Mouse (Mus musculus) thymus, postnatal 36 days (tissue): ENCODE measurements at regions not wholly inside any gene's neighbourhood (a gene's known extent, or its start where the extent isn't known, plus 50 kb on each side); places are given as distances from the start of the nearest gene placed in this dataset.

Experiments used
- DNase-seq, 2 experiments: peaks; one replicate each; pipeline ENCODE4 v3.0.0; 2022; ENCODE audit warnings: mixed read lengths in 2 of 2

- DNase-seq, result no peak
These were observed 280.8 kb downstream of the Insig2 start for GRCm38 (mm10) chr1:121051496-121052119.

DNA sequence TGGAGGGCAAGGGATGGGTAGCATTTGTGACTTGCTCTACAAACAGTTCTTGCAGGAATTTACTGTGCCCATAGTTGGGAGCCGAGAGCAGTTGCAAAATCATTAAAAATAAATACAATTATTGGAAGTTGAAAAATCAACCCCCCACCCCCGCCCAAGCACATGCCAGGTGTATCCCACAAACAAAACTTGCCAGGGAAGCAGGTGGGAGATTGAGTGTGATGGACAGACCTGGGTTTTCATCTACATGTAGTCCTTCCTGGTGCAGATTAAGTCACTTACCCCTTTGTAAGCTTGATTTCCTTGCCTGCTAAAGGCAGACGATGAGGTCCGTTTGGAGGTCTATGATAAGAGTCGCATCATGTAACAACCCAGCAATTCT is 280.3 kb downstream of the Insig2 start:
- DNase-seq, result no peak

DNA sequence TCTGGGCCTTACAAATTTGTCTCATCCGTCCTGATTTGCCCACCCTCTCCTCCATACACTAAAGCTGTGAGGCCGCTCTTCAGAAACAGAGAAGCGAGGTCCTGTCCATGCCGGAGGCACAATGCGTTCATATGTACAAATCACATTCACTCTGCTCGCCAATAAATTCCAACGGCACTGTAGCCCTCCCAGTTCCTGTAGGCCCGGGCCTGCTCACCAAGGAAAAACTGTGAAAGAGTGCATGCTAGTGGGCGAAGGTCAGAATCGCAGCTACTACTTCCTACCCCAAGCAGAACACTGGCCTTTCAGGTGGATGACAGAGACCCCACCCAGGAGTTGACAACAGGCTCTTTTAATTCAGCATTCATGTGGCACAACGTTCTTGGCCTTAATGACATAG is 278.7 kb downstream of the Insig2 start:
- no peak for DNase-seq

DNA sequence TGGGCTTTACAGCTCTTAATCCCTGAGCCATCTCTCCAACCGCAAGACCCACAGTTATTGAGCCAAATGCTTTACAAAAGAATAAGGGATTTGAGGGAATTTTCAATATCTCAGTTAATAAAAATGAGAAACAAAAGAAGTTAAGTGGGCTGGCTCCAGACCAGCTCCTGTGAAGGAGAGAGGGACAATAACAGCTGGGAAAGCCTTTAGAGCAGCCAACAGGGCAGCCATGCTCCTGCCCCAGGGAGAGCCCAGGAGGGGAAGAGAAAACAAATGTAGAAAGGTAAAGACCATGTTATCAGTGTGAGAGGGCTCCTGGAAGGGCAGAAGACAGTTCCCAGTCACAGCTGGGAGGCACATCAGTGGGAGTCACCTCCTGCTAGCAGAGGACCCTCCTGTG is 257.8 kb downstream of the Insig2 start:
- DNase-seq, result no peak

DNA sequence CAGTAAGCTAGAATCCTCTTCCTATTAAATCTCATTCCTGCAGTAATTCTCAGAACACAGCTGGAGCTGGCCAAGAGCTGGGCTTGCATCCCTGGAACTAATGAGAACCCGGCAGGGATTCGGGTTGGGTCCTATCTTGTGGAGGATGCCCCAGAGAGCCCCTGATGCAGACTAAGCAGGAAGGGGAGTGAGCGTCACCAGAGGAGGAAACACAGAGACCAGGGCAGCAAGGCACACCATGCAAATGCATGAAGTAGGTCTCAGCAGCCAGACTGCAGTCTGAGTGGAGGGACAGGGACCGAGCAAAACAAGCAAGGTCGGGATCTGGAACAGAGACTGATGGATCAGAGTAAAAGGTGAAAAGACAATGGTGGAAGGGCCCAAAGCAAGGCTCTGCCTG is 249.6 kb downstream of the Insig2 start:
- DNase-seq, result no peak

- no peak for DNase-seq
These were observed 247.2 kb downstream of the Insig2 start for GRCm38 (mm10) chr1:121085101-121085727.

DNA sequence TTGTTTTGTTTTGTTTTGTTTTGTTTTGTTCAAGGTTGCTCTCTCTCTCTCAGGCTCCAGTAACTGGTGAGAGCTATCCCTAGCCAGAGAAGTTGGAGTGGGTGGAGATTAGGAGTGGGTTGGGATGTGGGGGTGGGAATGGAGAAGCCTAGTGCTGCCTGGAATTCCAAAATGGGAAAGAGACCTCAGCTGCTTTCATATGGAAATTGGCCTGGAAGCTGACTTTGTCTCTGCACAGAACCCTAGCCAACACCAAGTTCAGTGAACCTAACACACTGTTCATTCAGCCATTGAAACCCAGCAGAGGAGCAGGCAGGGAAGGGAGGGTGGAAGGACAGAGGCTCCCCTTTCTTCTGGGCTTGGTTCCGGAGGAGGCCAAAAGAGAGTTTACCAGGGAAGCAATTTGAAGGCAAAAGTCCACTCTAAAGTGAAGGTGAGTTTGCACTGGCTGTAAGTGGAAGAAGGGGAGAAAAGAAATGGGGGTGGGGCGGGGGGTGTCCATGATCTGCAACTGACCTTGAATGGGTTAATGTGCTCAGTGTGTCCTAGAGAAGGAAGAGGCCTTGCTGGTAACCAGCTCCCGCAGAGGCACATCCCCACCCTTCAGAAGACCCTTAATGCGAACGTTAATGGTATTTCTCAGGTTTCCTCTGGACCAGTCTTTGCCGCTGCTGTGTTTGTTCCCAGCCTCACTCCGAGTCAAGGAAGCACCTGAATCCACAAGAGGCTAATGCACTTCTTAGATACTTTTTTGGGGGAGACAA is 245.1 kb downstream of the Insig2 start:
- no peak for DNase-seq

- no peak for DNase-seq
These were observed 241.8 kb downstream of the Insig2 start for GRCm38 (mm10) chr1:121090628-121091027.

DNA sequence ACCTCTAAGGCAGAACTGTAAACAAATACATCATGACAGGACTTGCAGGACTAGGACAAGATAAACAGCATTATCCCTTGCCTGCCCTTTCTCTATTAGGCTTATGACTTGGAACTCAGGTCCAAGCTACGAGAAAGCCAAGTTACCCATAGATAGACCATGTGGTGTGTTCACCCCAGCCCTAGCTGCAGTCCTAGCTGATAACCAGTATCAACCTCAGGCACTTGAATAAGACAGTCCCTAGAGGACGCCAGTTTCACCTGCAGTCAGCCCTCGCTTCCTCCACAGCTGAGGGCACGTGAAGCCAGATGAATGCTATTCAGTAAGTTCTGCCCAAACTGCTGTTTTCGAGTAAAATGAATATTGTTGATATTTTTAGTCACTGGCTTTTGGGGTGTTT is 239.5 kb downstream of the Insig2 start:
- DNase-seq, result no peak

DNA sequence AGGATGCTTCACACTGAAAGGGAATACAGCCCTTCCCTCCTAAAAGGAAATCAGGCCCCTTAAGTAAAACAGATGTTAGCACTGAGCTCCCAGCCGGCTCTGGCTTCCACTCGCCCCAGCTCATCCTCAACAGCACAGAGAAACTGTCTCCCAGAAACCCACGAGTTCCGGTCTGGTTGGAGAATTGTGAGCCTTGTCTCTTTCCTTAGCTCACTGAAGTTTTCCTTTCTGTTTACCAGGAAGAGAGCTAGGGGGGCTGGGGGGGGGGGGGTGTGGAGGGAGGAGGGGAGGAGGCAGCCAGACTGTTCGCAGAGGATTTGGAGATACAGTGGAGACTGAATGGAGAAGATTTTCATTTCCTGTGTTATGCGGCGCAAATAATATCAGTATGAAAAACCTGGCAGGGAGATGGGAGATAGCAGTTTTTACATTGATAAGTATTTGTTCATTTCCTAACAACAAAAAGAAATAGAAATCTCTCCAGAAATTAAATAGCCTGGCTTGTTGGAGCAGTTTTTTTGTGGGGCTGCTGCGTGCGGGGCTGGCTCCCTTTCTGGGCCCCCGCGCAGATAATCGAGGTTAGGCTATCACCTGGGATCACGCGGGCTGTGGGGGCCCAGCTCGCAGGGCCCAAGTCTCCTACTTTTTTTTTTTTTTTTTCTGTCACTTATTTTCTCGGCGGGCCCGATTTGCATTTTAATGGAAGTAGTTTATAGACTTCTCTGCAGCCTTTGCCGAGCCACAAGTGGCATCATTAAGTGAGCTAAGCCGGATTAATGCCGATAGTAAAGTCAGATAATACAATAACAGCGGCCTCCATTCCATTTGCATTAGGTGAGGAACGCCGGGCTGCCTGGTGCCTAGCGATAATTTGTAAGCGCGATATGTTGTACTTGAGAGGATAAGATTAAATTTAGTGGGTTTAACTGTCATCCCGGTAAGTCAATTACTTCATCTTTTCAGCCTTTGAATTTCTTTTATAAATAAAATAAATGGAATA is 235.5 kb downstream of the Insig2 start:
- DNase-seq, result no peak

DNA sequence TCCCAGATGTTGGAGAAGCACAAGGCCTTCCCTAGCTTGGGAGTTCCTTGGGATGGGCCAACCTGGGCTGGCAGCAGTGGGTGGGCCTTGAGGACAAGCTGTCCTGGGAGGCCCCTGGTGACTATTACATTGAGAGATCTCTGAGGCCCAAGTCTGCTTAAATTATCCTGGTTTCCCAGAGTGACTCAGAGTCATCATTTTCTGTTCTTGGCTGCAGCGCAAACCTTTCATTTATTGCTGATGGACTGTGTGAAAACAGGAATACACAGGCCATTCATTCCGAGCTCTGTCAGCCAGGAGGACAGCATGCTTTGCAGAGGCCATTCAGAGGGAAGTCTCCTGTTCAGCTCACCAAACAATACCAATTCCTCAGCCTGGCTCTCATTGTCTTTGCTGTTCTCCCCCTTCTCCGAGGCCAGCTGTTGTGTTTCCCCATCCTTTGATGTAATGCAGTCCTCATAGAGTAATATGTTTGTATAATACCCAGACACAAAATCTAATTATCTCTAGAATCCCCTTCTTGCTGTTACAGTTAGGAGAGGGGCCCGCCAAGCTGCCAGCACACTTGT is 220.5 kb downstream of the Insig2 start:
- DNase-seq, result no peak

GRCm38 (mm10) chr1:121112464-121112863 is 219.9 kb downstream of the Insig2 start:
- no peak for DNase-seq

DNA sequence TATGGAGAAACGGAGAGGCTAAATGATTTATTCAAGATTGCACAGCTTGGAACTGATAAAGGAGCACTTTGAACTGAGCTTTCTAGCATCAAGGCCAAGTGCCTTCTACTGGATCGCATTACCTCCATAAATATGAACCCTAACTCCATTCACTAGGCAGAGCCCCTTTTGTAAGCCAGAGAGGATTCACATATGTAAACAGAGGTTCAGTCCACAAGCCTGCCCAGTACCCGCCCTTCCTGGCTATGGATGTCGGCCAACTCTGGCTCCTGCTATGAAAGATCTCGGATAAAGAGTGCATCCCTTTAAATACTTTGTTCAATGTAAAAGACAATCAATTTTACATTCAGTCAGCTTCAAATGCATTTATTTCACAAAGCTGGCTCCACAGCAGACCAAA is 215.8 kb downstream of the Insig2 start:
- no peak for DNase-seq

- DNase-seq, result no peak
These were observed 209.0 kb downstream of the Insig2 start for GRCm38 (mm10) chr1:121123436-121123835.

GRCm38 (mm10) chr1:121136284-121136683 is 196.1 kb downstream of the Insig2 start:
- DNase-seq, result no peak

GRCm38 (mm10) chr1:121136846-121137245 is 195.5 kb downstream of the Insig2 start:
- DNase-seq, result no peak

DNA sequence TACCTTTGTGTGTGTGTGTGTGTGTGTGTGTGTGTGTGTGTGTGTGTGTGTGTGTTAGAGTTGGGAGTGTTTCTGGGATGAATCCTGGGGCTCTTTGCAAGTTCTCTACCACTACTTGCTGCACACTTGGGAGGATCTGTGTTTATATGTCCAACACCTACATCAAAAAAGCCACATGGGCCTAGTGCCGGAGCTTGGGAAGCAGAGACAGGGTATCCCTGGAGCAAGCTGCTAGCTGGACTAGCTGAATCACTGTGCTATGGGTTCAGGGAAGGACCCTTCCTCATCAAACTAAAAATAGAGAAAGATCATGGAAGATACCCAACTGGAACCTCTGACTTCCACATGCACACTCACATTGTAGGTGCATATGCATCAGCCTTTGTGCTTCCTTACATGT is 187.4 kb downstream of the Insig2 start:
- no peak for DNase-seq

- no peak for DNase-seq
These were observed 178.9 kb downstream of the Insig2 start for GRCm38 (mm10) chr1:121153476-121153875.

DNA sequence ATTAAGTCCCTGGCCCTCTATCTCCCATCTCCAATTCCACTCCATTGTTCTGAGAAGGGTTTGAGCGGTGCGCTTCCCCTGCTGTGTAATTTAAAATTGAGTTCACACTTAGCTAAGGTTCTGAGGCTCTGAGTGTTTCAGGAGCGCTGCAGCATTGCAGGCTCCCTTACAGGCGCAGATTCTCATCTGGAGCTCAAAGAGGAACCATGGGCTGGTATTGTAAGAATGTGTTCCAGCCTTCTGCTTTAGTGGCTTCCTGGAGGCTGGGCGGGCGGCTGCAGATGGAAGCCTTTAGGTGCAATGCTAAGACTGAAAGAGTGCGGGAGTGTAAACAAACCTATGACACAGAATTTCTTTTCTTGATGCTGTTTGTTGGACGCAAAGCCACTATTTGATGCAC is 177.8 kb downstream of the Insig2 start:
- no peak for DNase-seq

DNA sequence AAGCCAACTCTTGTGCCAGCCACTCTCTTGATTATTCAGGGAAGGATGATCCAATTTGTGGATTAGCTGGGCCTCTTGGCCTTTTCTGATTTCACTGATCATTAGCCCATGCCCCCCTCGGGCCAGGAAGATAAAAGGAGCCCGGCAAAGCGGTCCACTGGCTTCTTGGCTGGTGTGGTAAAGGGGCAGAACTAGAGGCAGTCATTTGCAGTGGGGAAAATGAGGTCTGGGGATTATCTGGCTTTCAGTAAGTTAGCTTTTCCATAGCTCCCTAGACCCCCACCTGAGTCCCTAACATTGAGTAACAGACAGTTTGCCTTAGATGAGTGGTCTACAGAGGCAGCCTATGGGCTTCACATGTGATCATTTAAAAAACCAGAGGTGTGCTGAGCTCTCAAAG is 163.7 kb downstream of the Insig2 start:
- no peak for DNase-seq

- no peak for DNase-seq
These were observed 155.8 kb downstream of the Insig2 start for GRCm38 (mm10) chr1:121176541-121176940.

DNA sequence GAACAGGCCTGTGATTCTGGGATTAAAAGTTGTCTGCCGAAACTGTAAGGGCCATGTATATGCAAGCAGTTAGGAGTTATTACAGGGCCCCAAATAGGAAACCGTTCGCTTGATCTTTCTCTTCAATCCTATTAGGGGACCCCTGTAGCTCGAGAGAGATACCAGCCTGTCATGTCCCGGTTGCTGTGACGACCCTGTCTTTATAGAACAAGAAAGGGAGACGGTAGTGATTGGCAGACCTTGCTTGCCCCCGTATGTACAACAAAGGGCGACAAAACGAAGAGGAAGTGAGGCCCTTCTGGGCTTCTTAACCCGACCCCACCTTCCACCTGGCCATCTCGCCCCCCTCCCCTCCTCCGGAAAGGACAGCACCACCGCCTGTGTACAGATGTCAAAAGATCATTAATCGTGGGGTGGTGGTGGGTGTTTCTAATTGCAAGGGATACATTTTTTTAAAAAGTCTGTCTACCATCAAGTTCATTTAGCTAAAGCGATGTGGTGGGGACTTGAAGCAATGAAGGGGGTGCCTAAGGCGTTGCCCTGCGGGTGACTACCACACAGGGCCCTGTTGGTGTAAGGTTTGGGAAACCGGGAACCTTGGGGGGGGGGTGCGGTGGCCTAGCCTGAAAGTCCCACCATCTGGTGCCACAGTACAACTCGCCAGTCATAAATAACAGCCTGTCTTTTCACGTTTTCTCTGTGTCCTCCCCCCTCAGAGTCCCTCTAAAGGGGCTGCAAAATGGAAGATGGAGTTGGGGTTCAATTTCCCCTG is 155.1 kb downstream of the Insig2 start:
- no peak for DNase-seq
